Mouse (Mus musculus) forebrain, embryonic 15.5 days (tissue): ENCODE data around the gene Rab40b. TPM values are rescaled to one million over a fixed set of nuclear protein-coding genes. Genes with fewer than 3 reads are reported as not detected.

Experiments
- ATAC-seq: fragments of 200-750 bp; cut with Nextera tagmentation; replicated peaks from 2 replicates; pipeline ENCODE4 v1.8.0; 2017; ENCODE audit warnings: mild to moderate bottlenecking, moderate TSS enrichment, moderate library complexity
- H3K27ac ChIP-seq: fragments of 300-500 bp; sonication (generic); replicated peaks from 2 replicates; pipeline ENCODE4 v1.5.1; 2015; ENCODE audit warnings: mild to moderate bottlenecking, inconsistent platforms
- H3K27me3 ChIP-seq: fragments of 300-500 bp; sonication (generic); 2 replicates; pipeline ENCODE4 v1.6.1; 2015; ENCODE audit warnings: inconsistent platforms
- H3K36me3 ChIP-seq: fragments of 300-500 bp; sonication (generic); 2 replicates; pipeline ENCODE4 v1.6.1; 2015; ENCODE audit warnings: mild to moderate bottlenecking, inconsistent platforms
- H3K4me1 ChIP-seq: fragments of 300-500 bp; sonication (generic); 2 replicates; pipeline ENCODE4 v1.6.1; 2015; ENCODE audit warnings: inconsistent platforms
- H3K4me2 ChIP-seq: fragments of 300-500 bp; sonication (generic); replicated peaks from 2 replicates; pipeline ENCODE4 v1.6.1; 2015; ENCODE audit warnings: mild to moderate bottlenecking, inconsistent platforms
- H3K4me3 ChIP-seq: fragments of 300-500 bp; sonication (generic); 2 replicates; pipeline ENCODE4 v1.5.1; 2015; ENCODE audit warnings: mild to moderate bottlenecking, inconsistent platforms
- H3K9ac ChIP-seq: fragments of 300-500 bp; sonication (generic); replicated peaks from 2 replicates; pipeline ENCODE4 v1.6.1; 2015; ENCODE audit warnings: mild to moderate bottlenecking, inconsistent platforms
- H3K9me3 ChIP-seq: fragments of 300-500 bp; sonication (generic); 2 replicates; pipeline ENCODE4 v1.6.1; 2016; ENCODE audit warnings: inconsistent platforms
- WGBS: fragments of 180-500 bp; shearing (Covaris S2); methylation state at CpG from one replicate; pipeline ENCODE4 v1.1.7; 2015; ENCODE audit warnings: mixed read lengths; 5-methylcytosine and 5-hydroxymethylcytosine counted together
- polyA plus RNA-seq: library from polyadenylated mRNA; unstranded; fragments of >200 nt; fragmentation: Nextera tagmentation; extraction: Ambion mirVana; gene quantifications from 2 replicates; pipeline ENCODE4 v1.2.1, GENCODE M21; 2015

The Rab40b gene
- 6.7 and 7.8 TPM in 2 replicates for polyA plus RNA-seq

GRCm38 (mm10) chr11:121387750-121388553, at the start of gene Rab40b:
Gene Rab40b (minus strand): TSS chr11:121388251.
- H3K9me3 ChIP-seq: no peaks in the 10 kb centered on the region
- peak within 1 kb of the TSS; percentile 93 for H3K4me2 ChIP-seq
- H3K4me1 ChIP-seq: peaks cover 13% of the 10 kb centered on the region
- H3K27me3 ChIP-seq: no peaks in the 10 kb centered on the region
- peak within 1 kb of the TSS; percentile 35 for H3K27ac ChIP-seq
- WGBS: under 1% methylated on average over 61 of the region's 61 CpGs
- peak within 1 kb of the TSS; percentile 72 for H3K4me3 ChIP-seq
- H3K9ac ChIP-seq: peak within 1 kb of the TSS; percentile 64
- H3K36me3 ChIP-seq: no peaks in the 10 kb centered on the region
- peak; percentile 99 for ATAC-seq

GRCm38 (mm10) chr11:121437236-121437635, 49.2 kb upstream of the Rab40b start:
- Histone ChIP-seq H3K9me3 (no peaks in the 10 kb centered on the region), H3K9ac (no peak overlapping the region), H3K36me3 (no peaks in the 10 kb centered on the region), H3K27ac (no peak overlapping the region), H3K27me3 (no peaks in the 10 kb centered on the region), H3K4me3 (no peak overlapping the region), H3K4me1 (peaks cover 21% of the 10 kb centered on the region), H3K4me2 (no peak overlapping the region)
- ATAC-seq: no peak
- WGBS: 79% methylated on average over 5 of the region's 5 CpGs

GRCm38 (mm10) chr11:121434156-121435155, 46.4 kb upstream of the Rab40b start, which contains the start of gene Fn3k:
Gene Fn3k (plus strand): TSS chr11:121434913.
- WGBS: 7% methylated on average over 30 of the region's 30 CpGs
- H3K27ac ChIP-seq: peak within 1 kb of the TSS; percentile 58
- peaks cover 21% of the 10 kb centered on the region for H3K4me1 ChIP-seq
- H3K36me3 ChIP-seq: peaks cover 3% of the 10 kb centered on the region; the same call in 1 of the 2 replicates
- peak within 1 kb of the TSS; percentile 48 for H3K4me3 ChIP-seq
- H3K27me3 ChIP-seq: no peaks in the 10 kb centered on the region
- peak within 1 kb of the TSS; percentile 57 for H3K9ac ChIP-seq
- peak; percentile 99 for ATAC-seq
- H3K4me2 ChIP-seq: peak within 1 kb of the TSS; percentile 76
- H3K9me3 ChIP-seq: no peaks in the 10 kb centered on the region

- H3K36me3 ChIP-seq: peaks cover 9% of the 10 kb centered on the region; the same call in 1 of the 2 replicates
- H3K27ac ChIP-seq: no peak overlapping the region
- no peak overlapping the region for H3K9ac ChIP-seq
- no peaks in the 10 kb centered on the region for H3K9me3 ChIP-seq
- H3K4me1 ChIP-seq: peaks cover 21% of the 10 kb centered on the region
- ATAC-seq: no peak
- H3K27me3 ChIP-seq: no peaks in the 10 kb centered on the region
- 80% methylated on average over 4 of the region's 4 CpGs for WGBS
- H3K4me2 ChIP-seq: no peak overlapping the region
- no peak overlapping the region for H3K4me3 ChIP-seq
Measured at GRCm38 (mm10) chr11:121433397-121433796, 45.3 kb upstream of the Rab40b start.

GRCm38 (mm10) chr11:121421553-121422173, 33.6 kb upstream of the Rab40b start:
- H3K27me3 ChIP-seq: no peaks in the 10 kb centered on the region
- peaks cover 16% of the 10 kb centered on the region for H3K4me1 ChIP-seq
- H3K36me3 ChIP-seq: no peaks in the 10 kb centered on the region
- under 1% methylated on average over 28 of the region's 28 CpGs for WGBS
- no peak overlapping the region for H3K27ac ChIP-seq
- H3K9ac ChIP-seq: peak overlapping the region; percentile 64
- peak overlapping the region; percentile 70 for H3K4me3 ChIP-seq
- no peaks in the 10 kb centered on the region for H3K9me3 ChIP-seq
- peak; percentile 78; the same call in 1 of the 2 replicates for ATAC-seq
- H3K4me2 ChIP-seq: peak overlapping the region; percentile 90

GRCm38 (mm10) chr11:121420830-121421552, 32.9 kb upstream of the Rab40b start, which contains the start of gene Fn3krp:
Gene Fn3krp (plus strand): TSS chr11:121421401.
- H3K4me3 ChIP-seq: peak within 1 kb of the TSS; percentile 70
- H3K9ac ChIP-seq: peak within 1 kb of the TSS; percentile 64
- ATAC-seq: peak; percentile 100
- peak within 1 kb of the TSS; percentile 90 for H3K4me2 ChIP-seq
- H3K9me3 ChIP-seq: no peaks in the 10 kb centered on the region
- no peaks in the 10 kb centered on the region for H3K27me3 ChIP-seq
- peak within 1 kb of the TSS; percentile 50; the same call in 1 of the 2 replicates for H3K27ac ChIP-seq
- H3K4me1 ChIP-seq: peaks cover 16% of the 10 kb centered on the region
- under 1% methylated on average over 28 of the region's 28 CpGs for WGBS
- H3K36me3 ChIP-seq: no peaks in the 10 kb centered on the region

- H3K9ac ChIP-seq: no peak overlapping the region
- H3K4me1 ChIP-seq: peaks cover 16% of the 10 kb centered on the region
- no peaks in the 10 kb centered on the region for H3K27me3 ChIP-seq
- H3K36me3 ChIP-seq: no peaks in the 10 kb centered on the region
- H3K4me3 ChIP-seq: peak overlapping the region; percentile 70; the same call in 1 of the 2 replicates
- no peaks in the 10 kb centered on the region for H3K9me3 ChIP-seq
- 51% methylated on average over 5 of the region's 5 CpGs for WGBS
- no peak for ATAC-seq
- peak overlapping the region; percentile 90 for H3K4me2 ChIP-seq
- no peak overlapping the region for H3K27ac ChIP-seq
Measured at GRCm38 (mm10) chr11:121420379-121420778, 32.3 kb upstream of the Rab40b start.

GRCm38 (mm10) chr11:121418932-121419331, 30.9 kb upstream of the Rab40b start:
- Histone ChIP-seq H3K4me2 (no peak overlapping the region), H3K9me3 (no peaks in the 10 kb centered on the region), H3K27ac (no peak overlapping the region), H3K4me1 (peaks cover 16% of the 10 kb centered on the region), H3K4me3 (no peak overlapping the region), H3K9ac (no peak overlapping the region), H3K36me3 (no peaks in the 10 kb centered on the region), H3K27me3 (no peaks in the 10 kb centered on the region)
- no peak for ATAC-seq
- WGBS: 75% methylated on average over 2 of the region's 2 CpGs

- Histone ChIP-seq H3K36me3 (no peaks in the 10 kb centered on the region), H3K27me3 (no peaks in the 10 kb centered on the region), H3K4me3 (no peak overlapping the region), H3K4me2 (no peak overlapping the region), H3K9me3 (no peaks in the 10 kb centered on the region), H3K27ac (no peak overlapping the region), H3K4me1 (peaks cover 16% of the 10 kb centered on the region), H3K9ac (no peak overlapping the region)
- 83% methylated on average over 5 of the region's 5 CpGs for WGBS
- ATAC-seq: no peak
Measured at GRCm38 (mm10) chr11:121417971-121418370, 29.9 kb upstream of the Rab40b start.

- peaks cover under 1% of the 10 kb centered on the region; the same call in 1 of the 2 replicates for H3K4me1 ChIP-seq
- H3K9me3 ChIP-seq: no peaks in the 10 kb centered on the region
- WGBS: 71% methylated on average over 5 of the region's 5 CpGs
- H3K4me3 ChIP-seq: no peak overlapping the region
- H3K9ac ChIP-seq: no peak overlapping the region
- no peak for ATAC-seq
- no peaks in the 10 kb centered on the region for H3K36me3 ChIP-seq
- no peak overlapping the region for H3K27ac ChIP-seq
- H3K27me3 ChIP-seq: no peaks in the 10 kb centered on the region
- no peak overlapping the region for H3K4me2 ChIP-seq
Measured at GRCm38 (mm10) chr11:121415351-121415750, 27.3 kb upstream of the Rab40b start.

GRCm38 (mm10) chr11:121414762-121415161, 26.7 kb upstream of the Rab40b start:
- Histone ChIP-seq H3K4me1 (no peaks in the 10 kb centered on the region), H3K27me3 (no peaks in the 10 kb centered on the region), H3K9me3 (no peaks in the 10 kb centered on the region), H3K4me3 (no peak overlapping the region), H3K27ac (no peak overlapping the region), H3K36me3 (no peaks in the 10 kb centered on the region), H3K9ac (no peak overlapping the region), H3K4me2 (no peak overlapping the region)
- ATAC-seq: no peak
- WGBS: 93% methylated on average over 5 of the region's 5 CpGs
